Mouse (Mus musculus) kidney, adult 9 months (tissue): ENCODE data around the gene Dtnb.
A peak's percentile ranks its signal among the peaks of the same experiment; 100 is the strongest.

Experiments used
- DNase-seq: peaks from one replicate; pipeline ENCODE4 v3.0.0; 2022

Gene Dtnb

GRCm38 (mm10) chr12:3811596-3811995, 239.4 kb downstream of the Dtnb start:
- peak; percentile 53 for DNase-seq

GRCm38 (mm10) chr12:3812251-3812650, 240.1 kb downstream of the Dtnb start:
- no peak for DNase-seq

GRCm38 (mm10) chr12:3813138-3813537, 241.0 kb downstream of the Dtnb start:
- DNase-seq, result no peak

- no peak for DNase-seq
These were observed 243.2 kb downstream of the Dtnb start for GRCm38 (mm10) chr12:3815386-3815785.

DNA sequence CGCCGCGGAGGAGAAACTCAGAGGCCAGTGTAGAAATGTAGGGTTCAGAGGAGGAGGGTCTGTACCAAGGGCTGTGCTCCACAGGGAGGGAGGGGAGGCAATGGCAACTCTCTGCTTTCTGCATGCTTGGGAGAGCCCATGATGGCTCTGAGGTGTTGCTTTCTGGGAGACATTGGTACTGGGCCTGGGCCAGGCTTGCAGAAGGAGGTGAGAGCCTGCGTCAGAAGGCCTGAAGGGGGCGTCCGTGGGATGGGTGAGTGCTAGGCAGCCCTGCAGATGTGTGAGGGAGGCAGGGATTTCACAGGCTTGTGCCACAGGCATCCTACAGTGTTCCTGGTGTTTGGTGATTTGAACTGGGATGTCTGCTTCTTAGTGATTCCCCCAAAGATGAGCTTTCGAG, 244.9 kb downstream of the Dtnb start:
- no peak for DNase-seq

GRCm38 (mm10) chr12:3817566-3817965, 245.4 kb downstream of the Dtnb start:
- peak; percentile 80 for DNase-seq

GRCm38 (mm10) chr12:3819899-3820298, 247.7 kb downstream of the Dtnb start:
- DNase-seq, result no peak

- DNase-seq, result no peak
These were observed 251.2 kb downstream of the Dtnb start for GRCm38 (mm10) chr12:3823408-3823807.

DNA sequence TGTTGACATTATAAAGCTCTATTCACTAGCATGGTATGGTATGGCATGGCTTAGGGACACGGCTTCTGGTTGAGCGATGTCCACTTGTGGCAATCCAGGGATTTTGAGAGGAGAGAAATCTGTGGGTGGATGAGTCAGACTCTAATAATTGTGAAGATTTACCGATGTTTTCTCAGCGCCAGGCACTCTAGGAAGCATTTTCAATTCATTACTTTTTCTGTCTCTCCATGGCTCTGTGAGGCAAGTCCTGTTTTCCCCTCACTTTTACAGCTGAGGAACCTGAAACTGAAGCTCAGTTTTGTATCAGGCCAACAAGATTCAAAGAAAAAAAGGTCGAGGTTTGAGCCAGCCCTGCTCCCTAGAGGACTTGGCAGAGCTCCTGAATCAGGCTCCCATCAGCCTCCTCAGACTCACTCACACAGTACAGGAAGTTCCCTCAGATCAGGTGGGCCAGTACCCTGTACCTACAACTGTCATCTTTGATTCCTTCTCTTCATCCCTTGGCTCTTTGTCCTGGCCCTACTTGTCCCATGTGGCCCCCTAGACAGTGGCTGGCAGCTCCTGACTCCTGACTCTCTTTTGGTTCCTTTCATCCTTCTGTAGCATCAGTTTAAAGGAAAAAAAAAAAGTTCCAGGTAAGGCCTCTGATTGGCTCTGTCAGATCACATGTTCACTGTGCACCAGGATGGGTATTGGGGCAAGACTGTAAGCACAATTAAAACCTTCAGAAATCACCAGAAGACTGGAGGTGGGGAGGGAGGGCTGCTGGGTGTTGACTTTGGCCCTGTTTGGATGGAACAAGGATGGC, 252.9 kb downstream of the Dtnb start:
- no peak for DNase-seq

DNA sequence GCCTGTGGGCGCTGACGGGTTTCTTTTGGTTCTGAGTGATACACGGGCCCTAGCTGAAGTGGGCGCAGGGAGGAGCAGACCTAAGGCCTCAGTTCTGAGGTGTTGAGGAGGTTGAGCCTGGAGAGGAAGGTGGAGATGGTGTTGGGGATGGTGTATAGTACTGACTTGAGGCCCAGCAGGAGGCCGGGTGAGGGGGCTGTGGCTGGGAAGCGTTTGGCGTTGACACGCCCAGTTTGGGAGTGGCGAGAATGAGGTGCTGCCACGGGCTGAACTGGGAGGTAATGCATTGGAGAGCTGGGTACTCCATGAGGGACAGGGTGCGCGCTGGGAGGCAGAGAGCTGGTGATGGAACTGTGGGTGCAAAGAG, 253.5 kb downstream of the Dtnb start:
- no peak for DNase-seq

- DNase-seq, result no peak
These were observed 255.6 kb downstream of the Dtnb start for GRCm38 (mm10) chr12:3827771-3828170.
